Mouse (Mus musculus): ENCODE results near the gene Styx.
"Not testable (repeated sequence)": the region's sequence is repeated elsewhere in the genome, so short reads cannot be mapped to it uniquely, and the experiment has no call there.

The Styx gene

GRCm38 (mm10) chr14:45464036-45465035, 113.4 kb downstream of the Styx start:
- DNase-seq (ENCODE audit: low read depth, low spot score): no peak

- DNase-seq (ENCODE audit: low read depth, low spot score): not testable (repeated sequence)
Measured at GRCm38 (mm10) chr14:45466371-45466770, 115.5 kb downstream of the Styx start.

GRCm38 (mm10) chr14:45469446-45469845, 118.6 kb downstream of the Styx start:
- DNase-seq (ENCODE audit: low read depth, low spot score): no peak

All from brain, adult 2 months (tissue).